Mouse (Mus musculus): ENCODE results near the gene Plcg1. TPM values are rescaled to one million over a fixed set of nuclear protein-coding genes. Genes with fewer than 3 reads are reported as not detected.

Plcg1 gene
- polyA plus RNA-seq, 1 experiment: 40.6 TPM

DNA sequence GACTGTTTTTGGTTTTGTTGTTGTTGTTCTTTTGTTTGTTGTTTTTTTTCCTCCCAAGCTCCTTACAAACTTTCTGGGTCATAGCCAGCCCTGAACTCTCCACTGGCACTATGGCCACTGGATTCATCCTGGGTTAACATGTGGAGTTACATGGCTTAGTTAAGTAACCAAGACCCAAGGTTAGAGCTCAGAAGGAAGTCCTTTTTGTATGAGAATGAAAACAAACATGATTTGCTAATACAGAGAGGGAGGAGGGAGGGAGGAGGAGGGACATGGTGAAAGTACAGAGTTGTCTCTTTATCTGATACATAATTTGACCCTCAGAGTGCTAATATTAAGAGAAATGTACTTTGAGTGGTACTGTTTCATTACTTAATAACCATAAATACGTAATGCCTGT, 67.1 kb downstream of the Plcg1 start:
- Histone ChIP-seq H3K27me3 (ENCODE audit: control insufficient read depth, insufficient read depth, low read length) (no peaks in the 10 kb centered on the region), H3K36me3 (ENCODE audit: control insufficient read depth, insufficient read depth, low read length) (no peaks in the 10 kb centered on the region), H3K4me1 (ENCODE audit: control insufficient read depth, insufficient read depth, insufficient read length) (no peaks in the 10 kb centered on the region), H3K27ac (ENCODE audit: insufficient read depth, low read length) (no peak overlapping the region), H3K4me3 (ENCODE audit: extremely low read depth, insufficient read depth, insufficient read length) (no peak overlapping the region)
- 79% methylated on average over 1 of the region's 1 CpGs for WGBS
- DNase-seq (ENCODE audit: low read depth in 1 of 2, low spot score in 2 of 2): no peak
- TF ChIP-seq POLR2A (IDR thresholded peaks at IDR 0.05; ENCODE audit: low read depth, low read length) (no peak), CTCF (IDR thresholded peaks at IDR 0.05; ENCODE audit: extremely low read depth, insufficient read depth, insufficient read length, insufficient replicate concordance) (no peak)

DNA sequence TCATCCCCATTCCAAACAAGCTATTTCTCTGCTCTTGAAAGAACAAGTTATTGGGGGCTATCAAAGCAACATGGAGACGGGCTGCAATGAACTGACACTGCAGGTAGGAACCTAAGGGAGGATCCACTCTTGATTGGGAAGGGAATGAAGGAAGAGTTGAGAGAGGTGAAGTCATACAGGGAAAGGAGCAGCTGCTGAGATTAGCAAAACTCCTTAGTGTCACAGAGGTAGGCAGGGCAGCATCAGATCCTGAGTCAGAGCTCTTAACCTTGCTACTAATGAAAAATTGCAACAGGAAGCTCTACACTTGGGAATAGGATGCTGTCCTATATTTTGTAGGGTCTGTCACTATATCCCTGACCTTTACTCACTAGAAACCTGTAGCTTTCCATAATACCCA, 69.9 kb downstream of the Plcg1 start:
- no peak for TF ChIP-seq POLR2A (IDR thresholded peaks at IDR 0.05; ENCODE audit: low read depth, low read length)
- no peak for TF ChIP-seq CTCF (IDR thresholded peaks at IDR 0.05; ENCODE audit: extremely low read depth, insufficient read depth, insufficient read length, insufficient replicate concordance)
- 93% methylated on average over 1 of the region's 1 CpGs for WGBS

DNA sequence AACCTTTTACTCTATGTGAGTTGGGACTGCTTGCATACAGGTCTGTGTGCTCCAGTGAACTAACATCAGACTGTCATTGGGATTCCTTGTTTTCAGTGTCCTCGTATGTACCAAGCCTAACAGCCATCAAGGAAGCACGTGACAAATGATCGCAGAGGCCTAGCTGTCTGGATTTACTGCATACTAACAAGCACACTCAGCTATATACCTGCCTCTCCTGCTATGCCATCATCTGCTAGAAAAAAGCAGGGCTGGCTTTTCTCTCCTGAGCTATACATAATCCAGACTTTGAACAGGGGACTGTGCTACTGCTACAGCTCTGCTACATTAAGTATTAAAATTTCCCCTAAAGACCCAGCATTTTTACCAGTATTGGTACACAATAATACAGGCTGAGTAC, 71.2 kb downstream of the Plcg1 start:
- no peak overlapping the region for H3K4me3 ChIP-seq (ENCODE audit: extremely low read depth, insufficient read depth, insufficient read length)
- no peaks in the 10 kb centered on the region for H3K36me3 ChIP-seq (ENCODE audit: control insufficient read depth, insufficient read depth, low read length)
- no peaks in the 10 kb centered on the region for H3K27me3 ChIP-seq (ENCODE audit: control insufficient read depth, insufficient read depth, low read length)
- no peak for DNase-seq (ENCODE audit: low read depth in 1 of 2, low spot score in 2 of 2)
- H3K27ac ChIP-seq (ENCODE audit: insufficient read depth, low read length): no peak overlapping the region
- no peaks in the 10 kb centered on the region for H3K4me1 ChIP-seq (ENCODE audit: control insufficient read depth, insufficient read depth, insufficient read length)
- WGBS: 93% methylated on average over 3 of the region's 3 CpGs
- TF ChIP-seq CTCF (IDR thresholded peaks at IDR 0.05; ENCODE audit: extremely low read depth, insufficient read depth, insufficient read length, insufficient replicate concordance): no peak
- no peak for TF ChIP-seq POLR2A (IDR thresholded peaks at IDR 0.05; ENCODE audit: low read depth, low read length)

More for the DNA sequence above, 69.9 kb downstream of the Plcg1 start:
- Histone ChIP-seq H3K36me3 (ENCODE audit: control insufficient read depth, insufficient read depth, low read length) (no peaks in the 10 kb centered on the region), H3K4me3 (ENCODE audit: extremely low read depth, insufficient read depth, insufficient read length) (no peak overlapping the region), H3K27me3 (ENCODE audit: control insufficient read depth, insufficient read depth, low read length) (no peaks in the 10 kb centered on the region), H3K4me1 (ENCODE audit: control insufficient read depth, insufficient read depth, insufficient read length) (no peaks in the 10 kb centered on the region), H3K27ac (ENCODE audit: insufficient read depth, low read length) (no peak overlapping the region)
- DNase-seq (ENCODE audit: low read depth in 1 of 2, low spot score in 2 of 2): no peak

DNA sequence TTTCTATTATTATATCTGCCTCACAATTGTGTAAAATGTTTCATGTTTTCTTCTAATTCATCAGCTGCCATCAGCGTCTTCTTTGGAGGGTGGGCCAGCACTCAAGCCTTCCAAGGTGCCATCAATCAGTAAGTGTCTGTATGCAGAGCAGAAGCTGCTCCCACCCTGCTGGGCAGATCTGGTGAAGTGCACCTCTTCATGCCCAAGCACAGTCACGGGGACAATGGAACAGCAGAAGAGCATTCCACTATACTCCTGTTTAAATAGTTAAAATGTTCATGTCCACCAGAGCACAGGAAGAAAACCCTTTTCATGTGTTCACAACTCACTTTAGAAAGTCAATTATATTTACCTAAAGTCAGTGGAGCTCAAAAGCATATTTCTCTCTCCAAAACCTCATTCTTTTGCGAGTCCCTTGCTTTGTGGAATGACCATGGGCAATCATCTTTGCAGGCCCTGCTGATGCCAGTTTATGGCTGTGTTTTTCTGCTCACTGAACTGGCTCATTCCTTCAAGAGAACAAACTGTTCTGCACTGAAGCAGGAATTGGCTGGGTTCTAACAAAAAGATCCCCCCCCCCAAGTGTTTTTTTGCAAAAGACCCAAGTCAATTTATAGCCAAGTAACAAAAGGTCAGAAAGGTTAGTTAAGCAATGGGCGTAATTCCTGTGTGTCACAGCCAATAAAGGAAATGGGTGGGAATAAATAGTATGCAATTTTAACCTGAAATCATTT, 73.9 kb downstream of the Plcg1 start:
- no peaks in the 10 kb centered on the region for H3K36me3 ChIP-seq (ENCODE audit: control insufficient read depth, insufficient read depth, low read length)
- no peak overlapping the region for H3K4me3 ChIP-seq (ENCODE audit: extremely low read depth, insufficient read depth, insufficient read length)
- H3K4me1 ChIP-seq (ENCODE audit: control insufficient read depth, insufficient read depth, insufficient read length): no peaks in the 10 kb centered on the region
- H3K27me3 ChIP-seq (ENCODE audit: control insufficient read depth, insufficient read depth, low read length): no peaks in the 10 kb centered on the region
- no peak for DNase-seq (ENCODE audit: low read depth in 1 of 2, low spot score in 2 of 2)
- WGBS: 87% methylated on average over 4 of the region's 4 CpGs
- TF ChIP-seq POLR2A (IDR thresholded peaks at IDR 0.05; ENCODE audit: low read depth, low read length) (no peak), CTCF (IDR thresholded peaks at IDR 0.05; ENCODE audit: extremely low read depth, insufficient read depth, insufficient read length, insufficient replicate concordance) (no peak)
- peak overlapping the region; percentile 18; the same call in 1 of the 2 replicates for H3K27ac ChIP-seq (ENCODE audit: insufficient read depth, low read length)

DNA sequence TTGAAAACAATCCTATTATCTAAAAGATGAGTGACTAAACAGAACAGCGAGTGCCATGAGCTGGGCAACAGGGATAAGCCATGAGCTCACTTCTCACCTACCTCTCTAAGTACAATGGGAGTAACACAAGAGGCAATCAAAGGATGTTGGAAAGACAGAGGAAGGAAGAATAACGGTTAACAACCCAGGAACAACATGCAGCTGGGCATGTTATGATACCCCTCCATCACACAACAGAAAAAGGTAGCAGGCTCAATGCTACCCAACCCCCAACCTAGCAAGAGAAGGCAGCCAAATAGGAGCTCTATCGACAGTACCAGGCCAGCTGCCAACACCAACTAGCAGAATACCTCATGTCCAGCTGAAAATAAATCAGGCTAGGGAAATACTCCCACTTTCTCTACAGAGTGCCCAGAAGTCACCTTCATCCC, 75.0 kb downstream of the Plcg1 start:
- no peak overlapping the region for H3K4me3 ChIP-seq (ENCODE audit: extremely low read depth, insufficient read depth, insufficient read length)
- DNase-seq (ENCODE audit: low read depth in 1 of 2, low spot score in 2 of 2): no peak
- no peaks in the 10 kb centered on the region for H3K27me3 ChIP-seq (ENCODE audit: control insufficient read depth, insufficient read depth, low read length)
- peak overlapping the region; percentile 9; the same call in 1 of the 2 replicates for H3K27ac ChIP-seq (ENCODE audit: insufficient read depth, low read length)
- no peaks in the 10 kb centered on the region for H3K36me3 ChIP-seq (ENCODE audit: control insufficient read depth, insufficient read depth, low read length)
- WGBS: 81% methylated on average over 3 of the region's 3 CpGs
- no peaks in the 10 kb centered on the region for H3K4me1 ChIP-seq (ENCODE audit: control insufficient read depth, insufficient read depth, insufficient read length)
- TF ChIP-seq POLR2A (IDR thresholded peaks at IDR 0.05; ENCODE audit: low read depth, low read length) (no peak), CTCF (IDR thresholded peaks at IDR 0.05; ENCODE audit: extremely low read depth, insufficient read depth, insufficient read length, insufficient replicate concordance) (no peak)

DNA sequence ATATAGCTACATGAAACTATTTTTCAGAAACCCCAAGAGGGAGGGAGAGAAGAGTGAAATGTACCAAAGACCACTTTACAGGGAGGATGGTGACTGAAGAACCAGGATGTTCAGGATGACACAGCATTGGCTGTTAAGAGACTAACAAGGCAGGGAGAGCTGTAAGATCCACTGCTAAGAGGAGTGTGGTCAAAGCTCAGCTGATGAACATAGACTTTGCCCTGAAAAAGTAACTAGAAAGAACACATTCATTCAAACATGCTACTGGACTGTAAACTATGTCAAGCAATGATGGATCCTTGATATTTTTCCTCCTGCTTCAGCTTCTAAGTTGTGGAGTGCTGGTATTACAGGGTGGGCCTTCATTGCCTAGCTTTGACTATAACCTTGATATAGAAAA, 79.3 kb downstream of the Plcg1 start:
- no peak overlapping the region for H3K4me3 ChIP-seq (ENCODE audit: extremely low read depth, insufficient read depth, insufficient read length)
- TF ChIP-seq CTCF (IDR thresholded peaks at IDR 0.05; ENCODE audit: extremely low read depth, insufficient read depth, insufficient read length, insufficient replicate concordance) (no peak), POLR2A (IDR thresholded peaks at IDR 0.05; ENCODE audit: low read depth, low read length) (no peak)
- no peaks in the 10 kb centered on the region; the same call in 1 of the 2 replicates for H3K27me3 ChIP-seq (ENCODE audit: control insufficient read depth, insufficient read depth, low read length)
- no peaks in the 10 kb centered on the region for H3K36me3 ChIP-seq (ENCODE audit: control insufficient read depth, insufficient read depth, low read length)
- H3K27ac ChIP-seq (ENCODE audit: insufficient read depth, low read length): no peak overlapping the region
- no peaks in the 10 kb centered on the region for H3K4me1 ChIP-seq (ENCODE audit: control insufficient read depth, insufficient read depth, insufficient read length)
- no peak for DNase-seq (ENCODE audit: low read depth in 1 of 2, low spot score in 2 of 2)

DNA sequence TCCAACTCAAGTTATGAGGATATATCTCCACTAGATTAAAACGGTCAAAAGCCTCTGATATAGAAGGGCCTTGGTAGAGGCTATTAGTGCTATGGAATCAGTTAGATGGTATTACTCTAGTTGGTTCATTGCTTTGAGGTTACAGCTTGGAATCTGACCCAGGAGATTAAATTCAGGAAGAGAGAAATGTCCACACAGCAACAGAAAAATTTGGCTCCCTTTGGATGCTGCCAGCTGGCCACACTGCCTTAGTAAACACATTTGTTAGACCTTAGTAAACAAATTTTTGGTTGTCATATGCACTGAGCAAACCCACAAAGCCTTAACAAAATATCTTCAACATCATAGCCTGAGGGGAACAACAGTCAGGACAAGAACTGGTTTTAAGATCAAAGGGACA, 79.7 kb downstream of the Plcg1 start:
- Histone ChIP-seq H3K4me1 (ENCODE audit: control insufficient read depth, insufficient read depth, insufficient read length) (no peaks in the 10 kb centered on the region), H3K27ac (ENCODE audit: insufficient read depth, low read length) (no peak overlapping the region), H3K36me3 (ENCODE audit: control insufficient read depth, insufficient read depth, low read length) (no peaks in the 10 kb centered on the region), H3K4me3 (ENCODE audit: extremely low read depth, insufficient read depth, insufficient read length) (no peak overlapping the region), H3K27me3 (ENCODE audit: control insufficient read depth, insufficient read depth, low read length) (no peaks in the 10 kb centered on the region; the same call in 1 of the 2 replicates)
- DNase-seq (ENCODE audit: low read depth in 1 of 2, low spot score in 2 of 2): no peak
- 86% methylated on average over 1 of the region's 1 CpGs for WGBS
- TF ChIP-seq CTCF (IDR thresholded peaks at IDR 0.05; ENCODE audit: extremely low read depth, insufficient read depth, insufficient read length, insufficient replicate concordance) (no peak), POLR2A (IDR thresholded peaks at IDR 0.05; ENCODE audit: low read depth, low read length) (no peak)

Other genes with a start within 250 kb of the Plcg1 start
- 9.4 and 13.5 TPM in 2 replicates for gene Top1, start 85.4 kb upstream of the Plcg1 start, polyA plus RNA-seq (2012; rRNA removed)
- gene Zhx3, start 141.7 kb downstream of the Plcg1 start, polyA plus RNA-seq (2012; rRNA removed): 1.5 and 2.3 TPM in 2 replicates
- 3.6 and 4.6 TPM in 2 replicates for gene Lpin3, start 149.4 kb downstream of the Plcg1 start, polyA plus RNA-seq (2012; rRNA removed)
- gene Emilin3, start 181.0 kb downstream of the Plcg1 start, polyA plus RNA-seq (2012; rRNA removed): not detected in 2 replicates

Measured in spleen, adult 2 months (tissue).